Mouse (Mus musculus): ENCODE measurements around the gene AC109138.7.
"Not testable (repeated sequence)": the region's sequence is repeated elsewhere in the genome, so short reads cannot be mapped to it uniquely, and the experiment has no call there.

- not testable (repeated sequence) for TF ChIP-seq POLR2A, CTCF (IDR thresholded peaks at IDR 0.05; ENCODE audit: extremely low read depth, insufficient read depth, low read length)
Observed at GRCm38 (mm10) chr19:4248683-4249082, 34.5 kb downstream of the AC109138.7 start.

All from cortical plate, adult 2 months (tissue).